Mouse (Mus musculus) layer of hippocampus, adult 8-10 months (tissue): ENCODE measurements at regions not wholly inside any gene's neighbourhood (a gene's known extent, or its start where the extent isn't known, plus 50 kb on each side); places are given as distances from the start of the nearest gene placed in this dataset.
A peak's percentile ranks its signal among the peaks of the same experiment; 100 is the strongest.

Experiments
- DNase-seq, 2 experiments: peaks; one replicate each; pipeline ENCODE4 v3.0.0; 2022; ENCODE audit warnings: low spot score in 2 of 2

DNA sequence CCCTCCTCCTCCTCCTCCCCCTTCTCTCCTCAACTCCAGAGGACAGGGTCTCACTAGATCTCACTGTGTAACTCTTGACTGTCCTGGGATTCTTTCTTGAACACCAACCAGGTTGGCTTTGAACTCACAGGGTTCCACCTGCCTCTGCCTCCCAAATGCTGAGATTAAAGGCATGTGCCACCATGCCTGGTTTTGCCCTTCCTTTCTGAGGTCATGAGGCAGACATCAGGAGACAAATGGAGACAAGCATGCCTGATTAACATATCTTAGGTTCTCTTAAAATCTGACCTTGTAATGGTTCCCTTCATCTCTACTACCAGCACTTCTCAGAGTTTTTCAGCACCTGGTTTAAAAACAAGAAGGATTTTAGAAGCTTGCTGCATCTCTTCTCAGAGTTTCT is 143.5 kb downstream of the Gm10260 start:
- DNase-seq = no peak

DNA sequence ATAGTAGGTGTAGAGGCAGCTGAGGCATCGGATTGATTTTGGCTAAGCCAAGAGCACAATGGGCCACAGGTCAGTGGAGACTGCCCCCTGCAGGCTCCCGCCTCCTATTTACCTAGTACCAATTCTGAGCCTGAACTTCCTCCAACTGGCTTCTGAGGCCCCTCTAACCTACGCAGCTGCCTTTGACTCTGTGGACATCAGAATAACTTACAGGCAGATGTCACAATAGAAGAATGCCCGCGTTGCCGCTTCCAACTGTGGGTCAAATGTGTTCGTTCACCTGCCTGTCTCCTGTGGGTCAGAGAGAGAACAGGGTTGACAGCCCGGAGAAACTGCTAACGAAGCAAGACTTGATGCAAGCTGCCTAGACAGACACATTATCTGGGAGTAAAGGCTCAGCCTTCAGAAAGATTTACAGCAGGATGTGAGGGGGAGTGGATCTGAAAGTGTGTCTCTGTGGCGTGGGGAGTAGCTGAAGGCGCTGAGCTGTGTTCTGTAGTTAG is 153.2 kb downstream of the Gm10260 start:
- DNase-seq = peak; percentile 28 to 39

DNA sequence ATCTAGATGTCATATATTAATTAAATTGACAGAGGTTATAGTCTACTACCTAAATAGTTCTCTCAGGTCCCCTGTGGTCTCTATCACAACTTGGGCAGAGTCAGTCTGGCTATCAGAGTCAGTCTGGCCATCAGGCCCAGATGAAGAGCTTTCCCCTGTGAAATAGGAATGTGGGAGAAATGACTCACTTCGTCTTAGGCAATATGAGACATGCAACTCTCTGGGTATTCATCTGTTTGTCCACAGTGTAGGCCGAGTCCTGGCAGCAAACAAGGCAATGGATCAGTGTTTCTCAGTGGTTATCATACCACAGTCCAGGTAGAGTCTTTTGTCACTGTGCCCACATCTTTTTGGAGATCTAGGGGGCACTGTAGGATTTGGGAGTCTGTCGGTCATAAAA is 156.0 kb downstream of the Gm10260 start:
- no peak for DNase-seq

DNA sequence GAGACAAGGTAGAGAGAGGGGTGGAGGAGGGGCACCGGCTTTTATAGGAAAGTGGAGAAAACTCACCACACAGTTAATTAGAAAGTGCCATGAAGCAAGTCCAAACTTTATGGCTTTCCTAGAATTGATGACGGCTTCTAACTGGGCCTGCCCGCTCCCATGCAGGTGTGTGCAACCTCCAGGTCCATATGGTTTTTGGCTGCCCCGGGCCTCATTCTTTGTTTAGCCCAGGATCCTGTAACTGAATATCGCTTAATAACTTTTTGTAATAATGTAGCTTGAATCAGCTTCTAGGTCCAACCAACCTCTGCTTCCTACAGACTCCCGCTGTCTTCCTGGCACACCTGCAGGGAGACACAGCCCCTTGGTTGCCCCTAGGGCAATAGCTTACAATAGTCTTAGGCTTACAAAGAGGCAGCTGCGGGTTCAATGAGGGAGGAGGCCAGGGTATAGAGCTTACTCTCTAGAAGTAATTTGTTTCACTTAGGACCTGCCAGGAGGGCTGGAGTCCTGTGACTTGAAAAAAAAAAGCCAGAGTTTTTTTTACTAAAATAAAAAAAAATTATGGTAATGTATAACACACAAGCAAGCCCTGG is 159.2 kb downstream of the Gm10260 start:
- no peak for DNase-seq

DNA sequence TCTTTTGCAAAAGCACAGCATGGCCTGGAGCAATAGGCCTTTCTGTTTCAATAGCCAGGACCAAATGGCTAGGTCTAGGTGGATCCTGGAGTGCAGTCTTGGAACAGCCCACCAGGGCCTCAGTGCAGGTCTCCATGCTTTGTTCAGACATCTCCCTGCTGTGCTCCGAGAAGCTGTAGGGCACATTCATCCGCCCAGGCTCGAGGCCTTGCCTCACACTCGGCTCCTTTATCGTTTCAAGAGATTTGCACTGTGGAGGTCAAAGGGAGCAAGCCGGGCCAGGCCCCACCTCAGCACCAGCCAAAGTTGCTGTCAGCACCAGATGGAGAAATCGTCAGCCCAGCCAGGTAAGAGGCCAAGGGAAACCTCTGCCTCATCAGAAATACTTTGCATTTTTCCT is 160.3 kb downstream of the Gm10260 start:
- DNase-seq = no peak

DNA sequence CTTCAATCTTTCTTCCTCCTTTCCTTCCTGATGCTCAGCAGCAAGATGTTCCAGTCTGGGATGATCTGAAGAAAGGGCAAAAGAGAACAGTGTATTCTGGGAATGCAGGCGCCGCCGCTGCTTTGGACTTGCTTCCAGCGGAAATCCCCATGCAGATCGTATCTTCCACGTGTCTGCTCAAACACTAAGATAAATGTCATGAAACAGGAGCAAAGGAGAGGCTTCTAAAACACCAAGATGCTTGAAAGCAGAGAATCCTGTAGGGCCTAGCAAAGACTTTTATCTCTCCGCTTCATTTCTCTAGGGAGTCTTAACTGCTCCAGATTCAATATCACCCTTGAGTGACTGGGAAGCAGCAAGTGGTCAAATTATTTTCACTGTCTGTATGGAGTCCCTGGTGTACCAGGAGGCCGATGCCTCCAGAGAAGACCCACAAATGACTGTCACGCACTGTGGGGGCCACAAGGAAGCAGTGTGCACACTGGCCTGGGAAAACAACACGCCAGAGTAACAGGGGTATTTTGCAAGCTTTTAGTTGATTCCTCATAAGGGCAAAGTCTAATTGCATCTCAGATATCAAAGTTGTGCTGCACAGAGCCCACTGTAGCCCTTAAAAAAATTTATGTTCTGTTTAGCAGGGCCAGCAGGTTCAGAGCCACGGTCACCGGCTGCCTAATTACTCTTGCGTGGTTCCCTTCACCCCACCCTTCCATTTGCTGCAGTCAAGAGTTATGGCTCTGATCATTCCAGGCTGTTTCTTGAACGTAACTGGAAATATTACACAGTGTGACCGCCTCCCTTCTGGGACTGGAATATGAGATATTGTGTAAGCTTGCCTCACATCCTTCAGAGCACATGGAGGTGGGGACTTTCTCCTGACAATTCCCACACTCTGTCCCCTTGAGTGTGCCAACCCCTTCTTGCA is 161.7 kb downstream of the Gm10260 start:
- DNase-seq = no peak

DNA sequence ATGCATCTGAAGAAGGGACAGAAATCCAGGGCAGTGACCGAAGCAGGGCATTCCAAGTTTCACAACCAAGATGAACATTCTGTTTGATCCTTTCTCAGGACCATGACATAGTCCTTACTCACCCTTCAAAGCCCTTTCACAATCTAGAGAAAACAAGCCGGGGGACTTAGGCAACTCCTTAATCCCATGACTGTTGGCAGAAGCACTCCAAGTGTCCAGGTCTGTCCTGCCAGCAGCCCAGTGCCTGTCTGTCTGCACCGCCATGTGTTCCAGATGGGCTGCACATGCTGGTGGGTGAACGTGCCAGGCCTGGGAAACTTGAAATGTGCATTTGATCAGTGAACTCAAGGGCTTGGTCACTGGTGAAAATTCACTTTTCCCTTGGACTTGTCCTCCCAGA is 165.6 kb downstream of the Gm10260 start:
- DNase-seq = no peak

DNA sequence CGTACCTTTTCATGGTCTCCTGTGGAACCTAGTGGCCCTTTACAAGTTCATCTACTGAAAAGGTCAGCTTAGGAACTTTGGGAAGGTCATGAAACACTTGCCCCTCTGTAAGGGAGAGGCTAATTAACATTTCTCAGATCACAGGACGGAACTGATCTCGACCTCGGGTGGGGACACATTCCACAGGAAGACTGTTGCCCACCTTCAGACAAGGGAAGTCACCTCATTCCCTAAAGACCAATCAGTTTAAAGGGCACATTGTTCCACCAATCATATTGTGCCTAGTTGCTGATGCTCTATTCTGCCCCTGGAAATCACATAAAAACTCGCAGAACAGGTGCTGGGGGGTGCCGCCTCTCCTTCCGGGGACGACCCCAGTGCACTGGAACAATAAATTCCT is 170.8 kb downstream of the Gm10260 start:
- no peak for DNase-seq

DNA sequence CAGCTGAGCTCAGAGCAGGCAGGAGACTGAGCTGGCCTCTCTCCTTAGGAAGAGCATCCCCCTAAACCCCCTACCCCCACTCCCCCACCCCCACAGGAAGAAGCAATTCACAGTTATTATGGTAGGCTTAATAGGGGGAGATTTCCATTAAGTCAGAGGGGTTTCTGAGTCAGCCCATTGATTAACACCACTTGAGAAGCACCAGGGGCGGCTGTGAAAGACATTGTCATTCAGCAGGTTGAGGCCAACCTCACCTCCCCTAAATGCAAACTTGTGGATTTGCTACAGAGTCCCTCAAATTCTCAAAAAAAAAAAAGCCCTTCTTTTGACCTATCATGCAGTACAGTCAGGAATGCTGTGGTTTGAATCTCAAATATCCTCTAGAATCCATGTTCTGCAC is 172.3 kb downstream of the Gm10260 start:
- no peak for DNase-seq

DNA sequence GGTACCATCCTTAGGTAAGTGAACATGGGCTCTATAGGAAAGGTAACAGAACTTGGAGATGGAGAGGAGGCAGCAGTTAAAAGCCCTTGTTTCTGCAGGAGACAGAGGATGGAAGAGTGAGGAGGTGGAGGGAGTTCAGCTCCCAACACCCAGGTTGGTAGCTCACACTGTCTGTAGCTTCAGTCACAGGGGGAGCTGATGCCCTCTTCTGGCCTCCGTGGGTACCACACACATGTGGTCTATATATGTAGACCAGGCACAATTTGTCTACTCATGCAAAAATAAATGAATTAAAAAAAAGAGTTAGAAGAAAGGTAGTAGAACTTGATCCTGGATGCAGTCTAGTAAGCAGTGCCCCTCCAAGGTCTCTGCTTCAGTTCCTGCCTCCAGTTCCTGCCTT is 173.3 kb downstream of the Gm10260 start:
- no peak for DNase-seq

DNA sequence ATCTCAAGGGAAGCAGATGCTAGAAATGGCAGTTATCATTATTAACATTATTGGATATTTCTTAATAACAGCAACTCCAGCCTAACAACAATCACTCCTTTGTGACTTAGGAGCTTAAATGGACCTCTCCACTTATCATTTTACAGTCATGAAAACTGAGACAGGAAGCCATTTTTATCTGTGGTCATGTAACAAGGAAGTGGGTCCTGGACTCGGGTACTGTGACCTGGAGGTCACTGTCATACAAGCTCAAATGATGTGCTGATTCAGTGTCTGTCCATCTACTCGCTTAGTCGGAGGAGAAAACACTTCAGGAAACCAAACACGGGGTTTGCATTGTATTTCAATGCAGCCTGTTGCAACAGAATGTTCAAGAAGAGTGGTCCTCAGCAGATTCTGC is 176.4 kb downstream of the Gm10260 start:
- no peak for DNase-seq

DNA sequence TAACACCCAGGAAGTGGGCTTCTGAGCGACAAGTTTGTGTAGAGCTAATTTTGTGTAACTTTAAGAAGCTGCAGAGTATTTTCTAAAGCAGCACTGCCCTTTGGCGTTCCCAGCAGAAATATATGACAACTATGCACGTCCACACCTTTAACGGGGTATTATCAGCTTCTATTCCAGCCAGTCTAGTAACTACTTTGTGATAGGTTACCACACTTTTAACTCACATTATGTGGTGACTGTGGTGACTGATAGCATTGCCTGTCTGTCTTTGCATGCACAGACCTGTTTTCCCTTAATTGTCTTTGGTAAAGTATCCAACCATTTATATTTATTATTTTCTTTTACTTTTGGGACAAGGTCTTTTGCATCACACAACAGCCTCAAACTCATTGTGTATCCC is 179.1 kb downstream of the Gm10260 start:
- no peak for DNase-seq

DNA sequence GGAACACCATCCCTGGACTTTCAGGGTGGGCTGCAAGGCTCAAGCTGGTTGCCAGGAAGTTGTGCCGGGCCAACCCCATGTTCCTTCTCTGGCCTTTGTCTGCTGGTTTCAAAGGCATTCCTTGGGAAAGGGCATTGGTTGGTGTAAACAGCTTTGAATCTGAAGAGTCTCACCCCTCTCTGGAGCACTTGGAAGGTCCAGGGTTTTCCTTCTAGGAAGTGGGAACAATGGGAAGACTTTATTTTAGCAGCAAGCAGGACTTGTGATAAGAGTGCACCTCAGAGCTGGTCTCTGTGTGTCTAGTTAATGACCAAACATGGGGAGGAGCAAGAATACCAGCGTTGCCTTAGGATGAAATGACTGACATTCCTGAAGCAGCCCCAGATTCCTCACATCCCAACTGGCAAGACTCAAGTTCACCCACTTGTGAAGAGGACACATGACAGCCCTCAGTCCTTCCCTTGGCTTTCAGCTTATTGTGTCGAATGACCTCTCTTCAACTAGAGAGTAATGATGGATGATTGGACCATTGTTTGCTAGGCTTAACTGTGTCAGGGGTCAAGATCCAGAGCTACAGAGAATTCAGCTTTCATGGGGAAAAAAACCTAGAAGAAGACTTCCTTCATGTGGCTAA is 180.1 kb downstream of the Gm10260 start:
- DNase-seq = no peak

DNA sequence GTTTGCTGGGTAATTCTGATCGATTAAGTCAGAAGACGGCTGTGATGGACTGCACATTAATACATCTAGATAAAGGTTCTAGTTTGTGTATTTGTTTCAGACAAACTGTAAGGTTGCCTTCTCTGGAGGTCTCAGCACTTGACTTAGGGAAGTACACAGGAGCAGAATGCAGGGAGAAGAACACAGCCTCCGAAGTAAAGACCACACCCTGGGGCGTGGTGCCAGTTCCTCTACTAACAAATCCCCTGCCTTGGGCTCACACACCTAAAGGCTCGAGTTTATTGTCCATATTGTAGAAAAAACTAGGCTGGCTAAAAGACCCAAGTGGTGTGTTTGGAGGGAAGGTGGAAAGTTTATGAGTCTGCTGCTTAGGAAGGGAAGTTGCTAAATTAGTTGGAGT is 181.8 kb downstream of the Gm10260 start:
- DNase-seq = no peak

DNA sequence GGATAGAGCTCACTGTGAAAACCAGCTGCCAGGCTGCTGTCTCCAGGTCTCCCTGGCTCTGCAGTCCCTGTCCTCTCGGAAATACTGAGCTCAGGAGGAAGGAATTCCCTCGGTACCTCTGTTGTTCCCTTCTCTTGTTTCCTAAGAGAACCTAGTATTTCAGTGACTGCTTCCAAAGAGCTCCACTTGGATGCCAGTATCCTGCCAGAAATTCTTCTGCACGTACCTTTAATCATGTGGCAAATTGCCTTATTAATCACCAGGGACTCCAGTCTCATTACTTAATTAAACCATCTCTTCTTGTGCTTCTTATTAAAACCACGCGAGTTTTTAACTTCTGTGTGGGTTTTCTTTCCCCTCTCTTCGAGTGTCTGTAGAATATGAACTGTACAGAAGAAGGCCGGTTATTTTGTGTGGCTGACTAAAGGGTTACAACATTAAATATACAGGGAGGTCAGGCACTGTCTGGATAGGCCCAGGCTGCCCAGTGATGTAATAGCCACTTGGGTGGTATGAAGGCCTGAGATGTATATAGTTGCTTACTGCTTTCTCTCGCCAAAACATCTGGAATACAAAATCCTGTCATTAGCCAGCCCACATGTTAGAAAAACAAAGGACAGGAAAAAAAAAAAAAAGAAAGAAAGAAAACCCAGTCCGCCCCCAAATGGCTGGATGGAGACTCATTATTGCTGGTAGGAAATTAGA is 183.2 kb downstream of the Gm10260 start:
- DNase-seq = no peak

DNA sequence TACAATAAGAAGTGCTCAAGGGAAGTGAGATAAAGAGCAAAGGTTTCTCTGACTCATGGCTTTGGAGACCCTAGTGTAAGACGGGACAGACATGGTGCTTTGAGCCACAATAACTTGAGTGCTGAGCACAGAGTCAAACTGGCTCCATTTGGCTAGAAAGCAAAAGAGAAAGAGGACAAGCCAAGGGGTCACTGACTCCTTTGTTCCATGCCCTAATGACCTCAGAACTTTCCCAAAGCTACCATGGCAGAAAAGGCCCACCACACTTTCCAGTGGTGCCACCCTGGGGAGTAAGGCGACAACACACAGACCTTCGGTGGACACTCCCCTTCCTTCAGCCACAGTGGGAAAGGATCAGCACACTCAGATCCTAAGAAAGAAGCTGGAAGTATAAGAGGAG is 186.8 kb downstream of the Gm10260 start:
- no peak for DNase-seq

DNA sequence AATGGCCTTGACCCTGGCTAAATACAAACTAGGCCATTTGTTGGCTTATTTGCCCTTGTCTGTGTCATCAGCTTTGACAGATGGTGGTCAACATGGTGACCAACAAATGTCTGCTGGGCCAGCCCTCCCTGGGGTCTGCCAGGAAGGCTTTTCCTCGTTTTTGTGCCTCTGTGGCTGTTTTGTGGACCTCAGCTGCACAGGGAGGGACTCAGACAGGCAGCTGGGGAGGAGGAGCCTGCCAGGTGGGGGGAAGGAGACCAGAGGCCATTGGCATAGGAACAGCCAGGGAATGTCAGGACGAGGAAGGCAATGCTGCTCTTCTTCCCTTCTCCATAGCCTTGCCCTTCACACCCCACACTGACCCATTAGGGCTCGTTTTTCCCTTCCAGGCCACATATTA is 188.1 kb downstream of the Gm10260 start:
- no peak for DNase-seq

DNA sequence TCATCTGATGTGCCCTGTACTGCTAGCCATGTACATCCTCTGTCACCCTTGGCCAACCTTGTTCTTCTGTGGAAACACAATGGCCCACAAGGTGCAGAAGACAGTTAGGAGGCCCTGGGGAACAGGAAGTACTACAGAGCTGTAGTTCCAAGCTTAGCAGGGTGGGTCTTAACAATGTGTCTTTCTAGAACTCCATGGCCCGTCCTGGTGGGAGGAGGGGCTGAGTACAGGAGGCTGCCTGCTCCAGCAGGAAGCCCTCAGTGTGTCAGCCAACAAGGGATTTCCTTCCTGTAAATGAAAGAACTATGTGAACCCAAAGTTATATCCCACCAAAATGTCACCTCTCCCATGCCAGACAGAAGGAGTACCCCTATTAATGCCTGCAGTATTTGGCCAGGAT is 190.4 kb downstream of the Gm10260 start:
- no peak for DNase-seq

DNA sequence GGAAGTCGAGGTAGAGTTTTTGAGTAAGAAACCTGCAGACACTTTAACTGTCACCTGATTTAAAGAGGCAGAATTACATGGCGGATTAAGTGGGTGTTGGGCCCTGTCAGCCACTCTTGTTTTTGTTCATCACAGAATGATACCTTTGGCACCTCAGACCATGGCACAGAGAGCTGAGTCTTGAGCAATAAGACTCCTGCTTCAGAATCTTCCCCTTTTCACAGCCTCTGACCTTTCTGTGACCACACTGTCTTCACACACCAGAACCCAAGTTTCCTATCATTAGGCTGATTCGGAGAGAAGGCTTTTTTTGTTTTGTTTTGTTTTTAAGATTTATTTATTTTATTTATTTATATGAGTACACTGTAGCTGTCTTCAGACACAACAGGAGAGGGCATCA is 192.8 kb downstream of the Gm10260 start:
- DNase-seq = no peak

DNA sequence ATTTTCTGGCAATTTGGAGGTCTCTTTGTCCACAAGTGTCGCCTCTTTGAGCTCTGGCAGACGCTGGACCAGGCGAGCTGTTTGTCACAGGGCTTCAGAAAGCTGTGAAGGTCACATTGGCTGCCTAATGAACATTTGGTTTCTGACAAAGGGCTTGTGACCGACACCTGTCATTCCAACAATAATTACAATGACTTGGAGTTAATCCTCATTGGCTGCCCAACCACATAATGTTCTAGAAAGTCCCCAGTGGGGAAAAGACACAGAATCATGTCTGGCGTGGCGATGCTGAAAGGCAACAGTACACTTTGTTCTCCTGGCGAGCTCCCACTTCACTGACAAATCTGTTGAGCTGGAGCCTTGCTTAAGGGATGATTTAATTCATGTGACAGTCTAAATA is 194.4 kb downstream of the Gm10260 start:
- peak; percentile 59 to 62 for DNase-seq

DNA sequence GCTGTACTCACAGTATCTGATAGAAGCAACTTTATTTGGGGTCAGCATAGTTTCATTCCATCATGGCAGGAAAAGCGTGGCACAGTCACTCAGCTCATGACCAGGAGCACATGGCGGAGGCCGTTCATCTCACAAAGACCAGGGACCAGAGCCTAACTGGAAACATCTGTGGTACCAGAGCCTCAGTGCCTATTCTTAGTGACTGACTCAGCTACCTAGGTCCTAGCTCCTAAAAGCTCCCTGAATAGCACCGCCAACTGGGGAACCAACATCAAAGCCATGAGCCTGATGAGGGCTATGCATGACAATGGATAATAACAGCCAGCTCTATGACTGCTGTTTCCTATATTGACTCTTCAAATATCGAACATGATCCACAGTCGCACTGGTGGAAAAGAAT is 198.2 kb downstream of the Gm10260 start:
- DNase-seq = no peak

DNA sequence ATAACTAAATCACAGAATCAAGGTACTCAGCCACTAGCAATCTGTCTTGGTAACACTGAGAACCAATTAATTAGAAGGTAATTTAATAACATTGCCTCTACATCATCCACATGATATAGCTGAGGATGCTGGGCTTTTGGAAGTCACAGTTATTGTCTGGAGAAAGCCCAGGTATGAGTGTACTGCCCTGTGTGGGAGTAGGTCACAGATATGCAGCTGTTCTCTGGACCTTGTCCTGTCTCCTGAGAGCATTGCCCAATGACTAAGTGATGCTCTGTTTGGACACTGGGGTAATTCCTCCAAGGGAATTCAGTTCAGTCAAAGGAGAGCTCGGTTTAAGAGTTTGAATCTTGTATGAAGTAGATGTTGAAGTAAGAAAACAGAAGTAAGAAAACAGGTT is 199.6 kb downstream of the Gm10260 start:
- DNase-seq = no peak
